Mouse (Mus musculus) spleen, embryonic (tissue): ENCODE results near the gene Iqgap2.

ENCODE experiments used
- CTCF ChIA-PET: fragments of 350-600 bp; sonication (Branson Sonifier 250); formaldehyde crosslinking; loops from one replicate; lab custom pipeline; 2022; lab: Charles Lee

Gene Iqgap2

DNA sequence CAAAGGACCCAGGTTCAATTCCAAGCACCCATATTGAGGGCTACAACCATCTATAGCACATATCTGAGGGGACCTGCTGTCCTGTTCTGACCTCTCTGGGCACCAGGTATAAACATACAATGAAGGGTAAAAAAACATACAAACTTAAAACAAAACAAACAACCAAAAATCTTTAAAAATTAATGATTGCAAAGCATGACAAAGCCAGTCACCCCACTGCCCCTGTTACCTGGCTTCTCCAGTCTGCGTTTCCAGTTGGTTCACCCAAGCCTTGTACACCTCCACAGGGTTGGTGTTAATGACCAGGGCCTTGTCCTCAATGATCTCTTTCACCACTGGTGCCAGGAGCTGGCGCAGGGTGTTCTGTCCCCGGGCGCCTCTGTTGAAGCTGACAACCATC lies 227.9 kb downstream of the Iqgap2 start:
- CTCF ChIA-PET, result no interaction called here

DNA sequence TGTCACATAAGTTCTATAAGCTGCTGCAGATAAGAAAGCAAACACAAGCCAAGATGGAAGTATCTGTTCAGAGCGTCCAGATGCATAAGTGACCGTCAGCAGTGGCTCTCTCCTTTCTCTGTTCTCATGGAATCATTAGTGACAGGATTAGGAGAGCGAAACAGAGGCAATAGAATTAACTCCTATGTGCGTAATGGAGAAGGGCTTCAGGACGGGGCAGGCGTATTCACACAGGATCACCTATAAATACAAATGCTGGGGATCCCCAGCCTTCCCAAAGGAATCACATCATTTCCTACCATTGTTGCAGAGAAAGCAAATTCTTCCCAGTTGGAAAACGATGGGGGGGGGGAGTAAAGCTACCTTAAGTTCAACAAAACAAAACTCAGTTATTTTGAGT lies 232.3 kb downstream of the Iqgap2 start:
- CTCF ChIA-PET, result no interaction called here

DNA sequence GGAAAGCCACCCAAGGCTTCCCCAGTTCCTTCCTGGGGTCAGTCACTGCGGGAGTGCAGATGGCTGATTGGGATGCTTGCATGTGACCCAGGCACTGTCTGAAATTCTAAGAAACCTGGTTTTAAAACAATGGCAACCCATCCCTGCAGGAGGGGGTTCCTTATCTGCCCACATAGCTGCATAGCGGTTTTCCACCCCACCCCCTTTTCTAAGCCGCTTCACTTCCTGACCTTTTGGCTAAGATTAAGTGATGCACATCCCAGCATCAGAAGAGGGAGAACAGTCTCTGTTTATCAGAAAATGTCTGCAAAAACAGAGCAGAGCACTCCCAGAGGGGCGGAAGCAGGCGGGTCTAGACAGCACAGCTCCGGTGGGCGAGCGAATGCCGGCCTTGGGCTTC lies 234.6 kb downstream of the Iqgap2 start:
- CTCF ChIA-PET, result no interaction called here

DNA sequence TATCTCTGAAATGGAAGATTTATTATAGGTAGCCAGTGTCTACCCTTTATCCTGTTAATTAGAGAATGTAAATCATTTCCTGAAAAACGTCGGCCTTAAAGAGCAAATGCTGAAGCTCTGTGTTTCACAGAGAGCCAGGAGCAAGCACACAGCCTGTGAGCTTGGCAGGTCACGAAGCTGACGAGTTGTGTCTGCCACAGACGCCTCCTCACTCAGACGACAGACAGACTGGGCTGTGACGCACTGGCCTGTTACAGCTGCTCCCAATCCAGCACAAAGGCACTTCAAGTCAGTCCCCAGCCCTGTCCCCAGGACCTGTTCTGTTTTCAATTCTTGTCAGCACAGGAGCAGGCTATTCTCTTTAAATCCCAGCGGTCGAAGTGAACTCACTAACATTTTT lies 236.4 kb downstream of the Iqgap2 start:
- CTCF ChIA-PET, result no interaction called here

DNA sequence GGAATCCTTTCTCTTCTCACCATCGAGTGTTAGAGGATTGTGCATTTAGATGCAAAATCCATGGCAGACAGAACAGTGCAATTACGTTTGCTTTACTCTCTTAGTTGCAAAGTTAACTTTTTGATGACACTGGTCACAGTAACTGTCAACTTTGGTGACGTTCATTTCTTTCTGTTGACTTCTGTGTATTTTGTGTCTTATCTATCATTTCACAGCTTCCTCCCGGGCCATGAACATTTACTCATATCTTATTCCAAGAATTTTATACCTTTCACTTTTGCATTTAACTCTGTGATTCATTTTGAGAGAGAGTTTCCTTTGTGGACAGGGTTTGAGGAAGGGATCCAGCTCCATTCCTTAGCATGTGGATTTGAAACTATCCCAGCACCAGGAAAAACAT lies 238.0 kb downstream of the Iqgap2 start:
- CTCF ChIA-PET, result no interaction called here

DNA sequence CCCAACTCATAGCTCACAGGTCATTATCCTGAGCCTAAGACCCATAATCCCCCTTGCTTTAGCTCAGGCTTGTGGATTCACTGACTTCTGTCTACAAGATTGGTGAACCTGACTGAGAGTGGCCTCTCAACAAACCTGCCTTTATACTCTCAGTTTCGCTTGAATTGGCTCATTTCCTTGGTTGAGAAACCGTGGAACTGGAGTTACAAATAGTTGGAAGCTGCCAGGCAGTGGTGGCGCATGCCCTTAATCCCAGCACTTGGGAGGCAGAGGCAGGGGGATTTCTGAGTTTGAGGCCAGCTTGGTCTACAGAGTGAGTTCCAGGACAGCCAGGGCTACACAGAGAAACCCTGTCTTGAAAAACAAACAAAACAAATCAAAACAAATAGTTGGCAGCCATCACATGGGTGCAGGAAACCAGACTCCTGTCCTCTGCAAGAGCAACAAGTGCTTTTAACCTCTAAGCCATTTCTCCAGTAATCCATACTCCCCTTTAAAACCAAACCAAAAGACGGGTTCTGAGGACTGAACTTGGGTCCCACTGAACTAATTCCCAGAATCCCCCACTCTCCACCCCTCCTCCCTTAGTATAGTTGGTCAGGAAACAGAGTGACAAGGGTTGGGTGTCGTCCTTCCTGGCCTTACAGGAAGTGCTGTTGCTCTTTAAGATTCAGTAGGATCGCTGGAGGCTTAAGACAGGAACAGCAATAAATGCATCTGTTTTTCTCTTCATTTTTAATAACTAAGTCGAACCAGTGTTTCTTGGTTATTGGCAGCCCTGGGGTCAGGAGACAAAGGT lies 239.7 kb downstream of the Iqgap2 start:
- CTCF ChIA-PET, result no interaction called here

DNA sequence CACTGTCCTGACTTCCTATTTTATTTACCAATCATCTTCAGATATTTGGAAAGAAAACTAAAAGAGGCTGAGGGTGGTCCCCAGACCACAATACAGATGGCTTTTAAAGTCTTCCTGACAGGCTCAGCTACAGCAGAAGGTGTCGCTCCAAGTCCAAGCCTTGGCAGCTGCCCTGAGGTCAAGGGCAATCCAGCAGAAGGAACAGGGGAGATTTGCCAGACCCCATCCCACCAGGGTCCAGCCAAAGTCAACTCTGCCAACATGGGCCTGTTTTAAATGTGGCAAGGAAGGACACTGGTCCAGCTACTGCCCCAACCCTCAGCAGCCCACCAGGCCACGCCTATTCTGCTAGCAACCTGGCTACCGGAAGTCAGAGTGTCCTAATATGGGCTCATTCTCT lies 241.8 kb downstream of the Iqgap2 start:
- CTCF ChIA-PET, result no interaction called here

DNA sequence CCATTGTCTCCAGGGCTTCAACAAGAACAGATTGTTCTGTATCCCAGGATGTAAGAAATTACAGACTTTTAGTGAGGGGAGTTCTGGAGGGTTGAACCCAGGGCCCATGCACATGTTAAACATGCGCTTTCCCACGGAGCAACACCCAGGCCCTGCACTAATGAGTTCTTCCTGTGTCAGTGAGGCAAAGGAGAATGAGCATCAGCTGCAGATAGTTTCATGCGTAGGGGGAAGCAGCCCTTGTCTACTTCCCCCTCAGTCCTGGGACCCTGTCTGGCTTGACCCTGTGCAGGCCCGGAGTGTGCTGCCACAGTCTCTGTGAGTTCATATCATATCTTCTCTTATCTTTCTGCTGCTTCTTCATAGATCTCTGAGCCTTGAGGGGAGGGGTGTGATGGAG lies 244.5 kb downstream of the Iqgap2 start:
- CTCF ChIA-PET, result no interaction called here

DNA sequence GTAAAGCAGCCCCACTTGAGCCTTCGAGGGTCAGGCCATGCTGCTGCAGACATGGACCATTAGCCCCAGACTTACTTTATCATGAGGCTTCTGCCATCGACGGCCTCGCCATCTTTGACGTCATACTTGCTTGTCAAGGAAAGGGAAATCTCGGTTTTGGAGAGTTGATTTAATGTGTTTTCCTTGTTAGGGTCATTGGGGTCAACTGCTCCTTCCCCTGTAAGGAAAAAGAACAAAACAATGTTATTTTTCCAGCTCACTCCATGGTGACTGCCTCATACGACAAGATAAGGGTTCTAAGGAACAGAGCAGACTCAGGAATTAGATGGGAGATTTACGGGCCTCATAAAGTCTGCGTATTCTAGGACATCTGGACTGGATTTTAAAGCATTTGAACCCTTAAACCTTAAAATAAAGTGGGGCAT lies 245.0 kb downstream of the Iqgap2 start:
- CTCF ChIA-PET, result no interaction called here

DNA sequence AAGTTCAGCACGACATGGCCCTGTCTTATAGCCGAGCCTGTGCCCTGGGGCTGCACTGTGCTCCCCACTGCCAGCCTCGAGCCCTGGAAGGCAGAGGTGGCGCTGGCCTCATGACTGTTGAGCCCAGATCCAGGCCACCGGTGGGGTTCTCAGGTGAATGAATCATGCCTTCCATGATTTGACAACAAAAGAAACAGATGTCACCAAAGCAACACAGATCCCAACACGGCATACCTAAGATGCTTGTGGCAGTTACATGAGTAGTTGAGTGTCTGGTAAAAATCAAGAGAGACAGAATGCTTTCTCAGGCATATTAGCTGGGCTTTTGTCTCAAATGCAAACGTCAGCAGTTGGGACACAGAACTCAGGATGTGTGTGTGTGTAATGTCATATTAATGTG lies 248.0 kb downstream of the Iqgap2 start:
- CTCF ChIA-PET, result no interaction called here

DNA sequence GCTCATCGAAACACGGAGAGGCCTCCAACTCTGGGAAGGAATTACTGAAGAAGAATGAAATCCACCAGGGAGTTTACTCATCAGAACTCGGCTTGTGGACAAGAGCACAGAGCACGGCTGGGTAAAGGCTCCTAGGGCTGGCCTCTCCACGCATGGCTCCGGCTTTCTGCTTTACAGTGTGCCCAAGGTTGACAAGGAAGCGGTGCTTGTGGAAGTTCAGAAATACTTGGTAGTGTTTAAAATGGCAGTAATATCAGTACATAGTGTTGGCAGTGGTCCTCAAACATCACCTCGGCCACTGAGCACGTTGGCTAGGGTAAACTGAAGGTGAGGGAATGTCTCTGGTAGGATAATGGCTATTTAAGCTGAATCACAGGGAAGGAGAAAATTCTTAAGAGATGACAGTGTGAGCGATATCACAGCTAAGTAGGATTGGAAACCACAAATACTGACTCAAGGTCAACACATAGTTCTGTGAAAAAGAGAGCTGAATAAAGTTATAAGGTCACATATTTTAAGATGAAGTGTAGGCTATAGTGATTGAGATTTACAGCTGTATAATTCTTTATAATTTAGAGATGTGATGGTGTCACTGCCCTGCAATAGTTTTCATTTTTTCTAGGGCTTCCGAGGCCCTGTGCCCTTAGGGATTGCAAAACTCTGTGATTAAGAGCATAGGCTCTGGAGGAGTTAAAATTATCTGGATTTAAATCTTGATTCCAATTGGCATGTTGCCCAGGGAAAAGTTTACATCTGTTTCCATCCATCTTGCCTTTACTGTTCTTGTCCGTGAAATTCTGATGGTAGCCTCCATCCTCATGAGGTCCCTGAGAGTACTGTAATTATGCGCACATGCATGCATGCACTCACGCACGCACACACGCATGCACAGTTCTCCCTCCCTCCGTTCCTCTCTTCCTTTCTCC lies 250.4 kb downstream of the Iqgap2 start:
- CTCF ChIA-PET, result no interaction called here

DNA sequence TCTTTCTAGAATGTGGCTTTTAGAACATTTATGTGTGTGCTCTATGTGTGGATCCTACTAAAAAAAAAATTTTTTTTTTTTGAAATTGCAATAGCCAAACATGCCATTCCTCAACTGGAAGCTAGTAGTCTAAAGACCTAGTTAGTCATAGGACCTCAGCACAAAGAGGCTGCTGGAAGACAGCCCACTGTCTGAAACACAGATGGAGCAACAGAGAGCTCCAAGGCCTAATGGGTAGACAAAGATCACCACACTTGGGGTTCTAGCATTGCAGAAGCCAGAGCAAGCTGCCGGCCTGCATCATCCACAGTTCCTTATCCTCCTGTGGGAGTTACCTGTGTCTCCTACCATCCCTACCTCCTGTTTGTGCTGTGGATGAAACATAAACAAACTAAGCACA lies 251.3 kb downstream of the Iqgap2 start:
- CTCF ChIA-PET, result no interaction called here

DNA sequence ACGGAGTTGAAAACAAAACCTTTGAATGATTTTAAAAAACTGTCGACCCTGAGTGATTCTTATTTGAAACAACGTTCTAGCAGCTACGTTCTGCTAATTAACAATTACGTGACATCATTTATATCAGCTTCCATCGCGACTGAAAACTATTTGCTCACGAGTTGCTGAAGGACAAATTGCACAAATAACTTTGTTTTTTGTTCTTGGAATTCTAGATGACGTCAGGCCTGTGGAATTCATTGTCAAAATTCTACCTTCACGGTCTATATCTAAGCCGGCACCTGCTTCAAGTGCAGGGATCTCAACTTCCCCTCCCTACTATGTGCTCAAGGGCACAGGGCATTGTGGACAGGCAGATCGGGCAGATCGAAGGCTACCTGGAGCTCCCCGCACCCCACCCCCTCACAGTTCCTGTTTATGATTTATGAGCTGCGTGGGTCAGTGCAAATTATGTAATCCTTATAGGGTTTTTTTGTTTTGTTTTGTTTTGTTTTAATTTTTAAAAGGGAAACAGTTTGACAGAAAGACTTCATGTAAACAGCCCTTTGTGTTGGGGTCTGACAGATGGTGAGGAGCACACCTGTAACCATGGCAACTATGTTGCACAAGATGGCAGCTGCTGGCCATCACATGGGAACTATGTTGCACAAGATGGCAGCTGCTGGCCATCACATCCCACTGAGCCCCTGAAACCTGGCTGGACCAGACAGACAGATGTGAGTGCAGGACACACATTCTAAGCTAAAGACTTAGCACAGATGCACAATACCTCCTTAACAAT lies 252.2 kb downstream of the Iqgap2 start:
- CTCF ChIA-PET, result no interaction called here

DNA sequence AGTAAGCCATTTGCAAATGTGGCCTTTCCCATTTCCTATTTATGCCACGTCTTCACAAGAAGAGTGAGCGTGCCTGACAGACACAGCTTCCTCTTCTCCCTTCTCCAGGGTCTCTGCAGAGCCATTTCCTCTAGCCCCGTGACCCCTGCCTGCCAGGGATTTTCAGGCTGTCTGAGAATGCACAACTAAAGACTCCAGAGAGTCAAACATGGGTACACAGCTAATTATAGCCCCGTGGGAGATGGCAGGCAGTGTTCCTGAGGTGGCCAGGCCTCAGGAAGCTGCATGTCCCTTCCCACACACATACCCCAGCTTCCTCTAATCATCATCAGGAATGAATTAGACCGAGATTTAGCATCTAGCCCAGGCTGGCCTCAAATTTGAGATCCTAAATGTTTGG lies 252.8 kb downstream of the Iqgap2 start:
- CTCF ChIA-PET, result no interaction called here

DNA sequence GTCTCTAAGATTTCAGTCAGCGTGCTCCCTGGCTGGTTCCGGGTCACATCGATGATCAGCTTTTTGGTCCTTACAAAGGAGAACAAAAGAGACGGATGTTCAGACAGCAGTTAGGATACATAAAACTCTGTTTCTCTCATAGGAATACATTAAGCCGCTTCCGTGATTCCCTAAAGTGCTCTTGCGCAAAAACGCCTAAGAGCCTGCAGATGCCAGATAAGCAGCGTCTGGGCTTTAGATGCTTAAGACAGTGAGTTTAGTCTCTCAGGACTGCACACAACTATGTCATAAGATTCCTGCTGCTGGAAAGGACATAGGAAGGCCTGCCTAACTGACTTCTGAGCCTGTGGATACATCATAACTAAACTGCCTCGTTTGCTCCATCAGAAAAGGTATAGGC lies 254.0 kb downstream of the Iqgap2 start:
- CTCF ChIA-PET, result interaction anchor here (0.7 kb wide), 1 partner anchor 563 kb away, joined by 3 read pairs; no protein-coding TSS in a partner anchor

DNA sequence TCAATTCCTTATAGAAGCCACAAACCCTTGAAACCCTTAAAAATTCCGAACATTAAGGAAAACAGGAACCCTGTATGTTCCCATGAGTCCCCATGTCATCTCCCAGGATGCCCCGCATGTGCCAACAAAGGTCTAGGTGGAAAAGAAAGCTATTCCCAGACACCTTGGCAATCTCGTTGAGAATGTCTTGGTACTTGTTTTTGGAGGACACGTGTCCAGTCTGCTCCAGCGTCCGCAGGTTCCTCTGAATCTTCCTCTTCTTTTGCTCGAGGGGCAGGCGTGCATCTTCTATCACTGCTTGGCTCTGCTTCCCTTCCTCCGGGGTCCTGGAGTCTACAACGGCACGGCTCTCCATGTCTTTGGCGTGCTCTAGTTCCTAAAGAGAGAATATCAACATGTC lies 256.4 kb downstream of the Iqgap2 start:
- CTCF ChIA-PET, result no interaction called here

DNA sequence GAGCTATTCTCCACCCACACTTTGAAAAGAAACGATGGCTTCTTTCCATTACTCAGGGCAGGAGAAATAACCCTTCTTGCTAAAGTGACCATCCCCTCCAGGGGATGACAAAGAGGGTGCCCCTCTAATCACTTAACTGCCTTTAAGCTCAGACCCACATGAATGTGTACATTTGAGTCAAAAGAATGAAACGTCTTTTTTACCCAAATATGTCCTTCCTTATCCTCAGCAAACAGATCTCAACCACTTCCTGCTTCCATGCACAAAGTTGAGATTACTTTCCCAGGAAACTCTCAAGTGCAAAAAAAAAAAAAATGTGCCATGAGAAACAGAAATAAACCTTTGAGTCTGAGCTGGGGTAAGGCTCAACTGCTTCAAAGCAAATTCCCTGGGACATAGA lies 257.3 kb downstream of the Iqgap2 start:
- CTCF ChIA-PET, result interaction anchor here (0.6 kb wide), 2 partner anchors 32 to 37 kb away, joined by 3 to 12 read pairs; no protein-coding TSS in a partner anchor

DNA sequence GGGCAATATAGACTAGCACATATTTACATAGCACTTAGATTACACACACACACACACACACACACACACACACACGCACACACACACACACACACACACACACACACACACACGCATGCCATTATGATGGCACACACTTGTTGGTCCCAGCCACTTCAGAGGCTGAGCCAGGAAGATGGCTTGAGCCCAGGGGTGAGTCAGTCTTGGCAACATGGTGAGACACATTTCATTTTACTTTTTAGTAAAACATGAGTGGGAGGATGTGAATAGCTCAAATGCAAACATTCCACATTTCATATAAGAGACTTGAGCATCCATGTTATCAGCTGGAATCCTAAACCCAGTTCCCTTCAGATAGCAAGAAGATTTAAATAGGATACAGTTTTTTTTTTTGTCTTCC lies 258.3 kb downstream of the Iqgap2 start:
- CTCF ChIA-PET, result interaction anchor here (0.7 to 0.9 kb wide), 2 partner anchors 290 to 1581 kb away, joined by 3 to 12 read pairs; no protein-coding TSS in a partner anchor

DNA sequence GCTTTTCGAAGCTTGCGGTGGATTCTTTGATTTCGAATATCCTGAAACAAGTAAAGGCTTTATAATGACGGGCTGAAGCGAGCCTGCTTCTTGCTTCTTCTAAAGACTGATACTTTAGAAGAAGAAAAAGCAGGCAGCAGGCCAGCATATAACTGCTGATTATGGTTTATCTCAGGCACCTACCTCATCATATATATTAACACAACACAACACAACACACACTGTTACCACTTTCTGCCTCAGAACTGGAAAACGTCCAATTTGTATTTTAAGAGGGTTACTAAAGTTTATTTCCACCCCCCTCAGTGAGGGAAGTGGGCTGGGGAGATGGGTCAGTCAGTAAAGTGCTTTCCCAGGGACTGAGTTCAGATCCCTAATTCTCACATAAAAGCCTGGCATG lies 259.6 kb downstream of the Iqgap2 start:
- CTCF ChIA-PET, result no interaction called here

DNA sequence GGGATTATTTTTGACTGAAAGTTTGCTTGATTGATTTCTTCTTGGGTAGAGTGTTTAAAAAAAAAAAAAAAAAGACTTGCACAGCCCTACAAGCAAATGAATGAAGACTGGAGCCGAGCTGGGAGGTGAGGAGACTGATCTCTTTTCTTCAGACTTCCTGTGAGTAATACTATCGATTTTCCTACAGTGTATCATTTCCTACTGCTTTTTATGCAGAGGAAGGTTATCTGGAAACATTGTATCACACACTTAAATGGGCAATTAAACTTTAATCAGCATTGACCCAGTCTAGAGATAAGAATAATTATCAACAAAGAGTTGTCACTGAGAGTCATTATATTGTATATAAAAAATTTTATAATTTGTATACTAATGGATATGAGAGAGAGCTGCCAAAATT lies 261.0 kb downstream of the Iqgap2 start:
- CTCF ChIA-PET, result interaction anchor here (0.8 kb wide), 1 partner anchor 208 kb away, joined by 4 read pairs; no protein-coding TSS in a partner anchor

DNA sequence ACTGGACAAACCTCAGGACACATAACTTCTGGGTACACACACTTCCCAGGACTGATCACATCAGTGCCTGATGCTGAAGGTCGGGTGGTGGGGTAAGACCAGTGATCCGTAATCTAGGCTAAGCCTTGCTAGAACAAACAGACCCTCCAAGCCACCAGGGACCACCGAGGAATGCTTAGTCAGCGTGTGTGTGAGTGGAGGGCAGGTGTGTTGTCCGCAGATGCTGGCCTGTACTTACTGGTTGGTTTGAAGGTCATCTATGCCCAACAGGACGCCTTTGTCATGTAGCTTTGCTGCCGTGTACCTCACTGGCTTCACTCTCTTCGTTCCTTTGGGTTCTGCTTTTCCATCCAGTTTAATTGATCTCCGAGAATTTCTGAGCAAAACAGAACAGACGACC lies 262.0 kb downstream of the Iqgap2 start:
- CTCF ChIA-PET, result no interaction called here

DNA sequence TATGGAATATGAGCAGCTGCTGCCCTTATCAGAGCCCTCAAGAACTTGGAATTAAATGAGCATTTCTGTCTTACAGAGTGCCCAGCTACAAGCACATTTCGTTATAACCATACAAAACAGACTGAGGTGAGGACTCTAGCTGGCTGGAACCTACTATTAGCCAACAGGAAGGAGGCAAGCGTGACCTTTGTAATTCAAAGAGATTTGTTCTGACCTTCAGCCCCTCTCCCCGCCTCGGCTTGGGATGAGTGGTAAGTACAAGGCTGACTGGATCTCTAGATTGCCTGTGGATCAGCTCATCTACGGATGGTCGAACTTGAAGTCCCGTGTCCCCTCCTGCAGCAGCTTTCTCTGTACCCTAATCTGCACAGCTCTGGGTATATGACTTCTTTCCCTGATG lies 265.0 kb downstream of the Iqgap2 start:
- CTCF ChIA-PET, result no interaction called here
